Mouse (Mus musculus): ENCODE measurements at regions not wholly inside any gene's neighbourhood (a gene's known extent, or its start where the extent isn't known, plus 50 kb on each side); places are given as distances from the start of the nearest gene placed in this dataset.

DNA sequence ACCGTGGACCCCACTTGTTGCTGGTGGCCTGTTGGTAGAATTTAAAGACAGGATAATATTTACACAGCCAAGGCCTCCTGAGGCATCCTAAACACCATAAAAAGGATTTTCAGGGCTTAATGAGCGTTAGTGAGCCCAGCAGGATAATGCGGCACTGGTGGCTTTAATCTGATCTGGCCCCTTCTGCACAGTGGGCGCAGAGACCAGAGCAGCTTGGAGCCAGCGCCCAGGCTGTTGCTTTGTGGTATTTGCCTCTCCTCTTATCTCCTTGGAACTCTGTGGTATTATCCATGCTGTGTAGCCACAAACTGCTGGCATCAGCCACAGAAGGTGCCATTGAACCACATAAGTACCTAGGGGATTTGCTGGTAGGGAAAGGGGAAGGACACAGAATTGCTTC, 90.1 kb downstream of the Gm26897 start:
- TF ChIP-seq EP300 (IDR thresholded peaks at IDR 0.05) (no peak), CTCF (IDR thresholded peaks at IDR 0.05) (no peak)
